Mouse (Mus musculus) cerebellum, postnatal 10 days (tissue): ENCODE data around the gene Gm28051.

Experiments used
- DNase-seq, 2 experiments: peaks; one replicate each; pipeline ENCODE4 v3.0.0; 2021; ENCODE audit warnings: mixed read lengths in 2 of 2

Gene Gm28051

GRCm38 (mm10) chr12:102757689-102758402 is at the start of gene Gm28051, which contains the start of the genes Gon7 and Ubr7:
Gene Gm28051, minus strand, starts transcription at chr12:102757765.
Gene Gon7, minus strand, starts transcription at chr12:102757803.
Gene Ubr7, plus strand, starts transcription at chr12:102757967.
- peak; percentile 98 for DNase-seq

- no peak for DNase-seq
Measured at GRCm38 (mm10) chr12:102799528-102799927, 42.0 kb upstream of the Gm28051 start.

GRCm38 (mm10) chr12:102787927-102788326 is 30.4 kb upstream of the Gm28051 start:
- DNase-seq: no peak

GRCm38 (mm10) chr12:102785593-102785985 is 28.0 kb upstream of the Gm28051 start:
- DNase-seq: peak; percentile 34 to 39

- DNase-seq: no peak
Measured at GRCm38 (mm10) chr12:102784899-102785592, 27.5 kb upstream of the Gm28051 start.

- DNase-seq: no peak
Measured at GRCm38 (mm10) chr12:102782841-102783240, 25.3 kb upstream of the Gm28051 start.

GRCm38 (mm10) chr12:102779452-102779851 is 21.9 kb upstream of the Gm28051 start:
- peak; percentile 25 to 39 for DNase-seq

GRCm38 (mm10) chr12:102778151-102778550 is 20.6 kb upstream of the Gm28051 start:
- peak; percentile 29 to 40 for DNase-seq

- no peak for DNase-seq
Measured at GRCm38 (mm10) chr12:102776035-102776434, 18.5 kb upstream of the Gm28051 start.

GRCm38 (mm10) chr12:102772676-102773075 is 15.1 kb upstream of the Gm28051 start:
- DNase-seq: no peak

GRCm38 (mm10) chr12:102771601-102772000 is 14.0 kb upstream of the Gm28051 start:
- no peak for DNase-seq

- peak in 1 of 2 experiments; percentile 20 for DNase-seq
Measured at GRCm38 (mm10) chr12:102769000-102769399, 11.4 kb upstream of the Gm28051 start.

- no peak for DNase-seq
Measured at GRCm38 (mm10) chr12:102763696-102764095, 6.1 kb upstream of the Gm28051 start.

- no peak for DNase-seq
Measured at GRCm38 (mm10) chr12:102761668-102762067, 4.1 kb upstream of the Gm28051 start.

- DNase-seq: peak in 1 of 2 experiments; percentile 25
Measured at GRCm38 (mm10) chr12:102758936-102759335, 1.4 kb upstream of the Gm28051 start.

- DNase-seq: no peak
Measured at GRCm38 (mm10) chr12:102758403-102758756, 815 bp upstream of the Gm28051 start, which contains the start of gene Gm20604. Gene Gm20604, minus strand, starts transcription at chr12:102758672.

GRCm38 (mm10) chr12:102757055-102757688 is 393 bp downstream of the Gm28051 start:
- no peak for DNase-seq

GRCm38 (mm10) chr12:102756304-102756703 is 1.3 kb downstream of the Gm28051 start:
- DNase-seq: peak; percentile 60 to 68

- DNase-seq: no peak
Measured at GRCm38 (mm10) chr12:102748256-102748655, 9.3 kb downstream of the Gm28051 start.

- no peak for DNase-seq
Measured at GRCm38 (mm10) chr12:102744839-102745238, 12.7 kb downstream of the Gm28051 start.

- peak; percentile 94 for DNase-seq
Measured at GRCm38 (mm10) chr12:102743589-102744574, 13.7 kb downstream of the Gm28051 start, which contains the start of the genes Moap1 and Tmem251. Gene Moap1, minus strand, starts transcription at chr12:102743661. Gene Tmem251, plus strand, starts transcription at chr12:102743762.

GRCm38 (mm10) chr12:102743036-102743588 is 14.5 kb downstream of the Gm28051 start:
- peak in 1 of 2 experiments; percentile 46 for DNase-seq
